In genomic region chr16:18073259-18073962, GRCm38 (mm10) we compare ENCODE assay signal across 11 mouse cellular contexts. TPM values are rescaled to one million over a fixed set of nuclear protein-coding genes. Genes with fewer than 3 reads are reported as not detected.
DNase-seq lines count a peak whose midpoint lies in the region; ATAC-seq and TF ChIP-seq lines count a peak whose summit lies in the region.
"Had no signal": no experiment of that assay in that cellular context is flagged by ENCODE, and none has a peak within 500 bp of the region (broad histone marks: within the 10 kb centered on the region; RNA-seq: fewer than 3 reads in every experiment).

No protein-coding gene starts in this region.

- H3K27ac ChIP-seq in intestine, postnatal 0 days (ENCODE audit: low read depth, low read length), result peak overlapping the region; percentile 82; the same call in 1 of the 2 replicates
- H3K27ac ChIP-seq in forebrain, embryonic 12.5 days, result no peak overlapping the region
- H3K27ac ChIP-seq: heart, embryonic 13.5 days; macrophage had no signal

- peak overlapping the region; percentile 34 for H3K4me3 ChIP-seq in megakaryocyte, embryonic 14.5 days (replicated peaks)
- no peak overlapping the region for H3K4me3 ChIP-seq in intestine, postnatal 0 days (ENCODE audit: low read depth, low read length)
- no peak overlapping the region for H3K4me3 ChIP-seq in forebrain, embryonic 12.5 days (replicated peaks)
- H3K4me3 ChIP-seq: heart, embryonic 13.5 days had no signal

- peaks cover 96% of the 10 kb centered on the region for H3K36me3 ChIP-seq in megakaryocyte, embryonic 14.5 days (replicated peaks; ENCODE audit: low read length)
- H3K36me3 ChIP-seq in intestine, postnatal 0 days (ENCODE audit: control insufficient read depth, insufficient read depth), result peaks cover 36% of the 10 kb centered on the region
- peaks cover 56% of the 10 kb centered on the region for H3K36me3 ChIP-seq in forebrain, embryonic 12.5 days (replicated peaks)

- no peaks in the 10 kb centered on the region for H3K9me3 ChIP-seq in megakaryocyte, embryonic 14.5 days
- H3K9me3 ChIP-seq in intestine, postnatal 0 days (ENCODE audit: control insufficient read depth), result no peaks in the 10 kb centered on the region
- no peaks in the 10 kb centered on the region for H3K9me3 ChIP-seq in forebrain, embryonic 12.5 days
- H3K9me3 ChIP-seq: heart, embryonic 13.5 days had no signal

- TF ChIP-seq CTCF in intestine, postnatal 0 days (IDR thresholded peaks at IDR 0.05; ENCODE audit: low read depth), result no peak

- no peak for ATAC-seq in cerebellum, adult (ENCODE audit: insufficient number of reproducible peaks, low FRiP score, low TSS enrichment)
- no peak for ATAC-seq in megakaryocyte, adult 5-6 weeks (ENCODE audit: poor library complexity, severe bottlenecking)
- peak; percentile 50 for ATAC-seq in intestine, postnatal 0 days
- no peak for ATAC-seq in forebrain, embryonic 12.5 days (ENCODE audit: low FRiP score)

- H3K4me2 ChIP-seq in intestine, postnatal 0 days (replicated peaks; ENCODE audit: low read depth), result no peak overlapping the region
- no peak overlapping the region for H3K4me2 ChIP-seq in forebrain, embryonic 12.5 days
- H3K4me2 ChIP-seq: heart, embryonic 13.5 days had no signal

- H3K27me3 ChIP-seq in megakaryocyte, embryonic 14.5 days (replicated peaks), result no peaks in the 10 kb centered on the region
- H3K27me3 ChIP-seq in intestine, postnatal 0 days (replicated peaks; ENCODE audit: control insufficient read depth, insufficient read depth, low read length), result no peaks in the 10 kb centered on the region
- H3K27me3 ChIP-seq in forebrain, embryonic 12.5 days, result no peaks in the 10 kb centered on the region
- H3K27me3 ChIP-seq: heart, embryonic 13.5 days had no signal

- WGBS in intestine, postnatal 0 days, result 66% methylated on average over 9 of the region's 9 CpGs
- 89% methylated on average over 9 of the region's 9 CpGs for WGBS in forebrain, embryonic 12.5 days

- no peak overlapping the region for H3K9ac ChIP-seq in intestine, postnatal 0 days (ENCODE audit: low read depth, low read length)
- H3K9ac ChIP-seq in forebrain, embryonic 12.5 days, result no peak overlapping the region
- H3K9ac ChIP-seq: heart, embryonic 13.5 days had no signal

- peaks cover 49% of the 10 kb centered on the region for H3K4me1 ChIP-seq in megakaryocyte, embryonic 14.5 days
- peaks cover 19% of the 10 kb centered on the region; the same call in 1 of the 2 replicates for H3K4me1 ChIP-seq in intestine, postnatal 0 days (replicated peaks; ENCODE audit: control insufficient read depth, insufficient read depth, low read length)
- H3K4me1 ChIP-seq in forebrain, embryonic 12.5 days, result peaks cover 7% of the 10 kb centered on the region

- peak; percentile 9 for DNase-seq in cerebellum, adult 11-12 months
- peak; percentile 89 for DNase-seq in thymus, postnatal 14 days
- DNase-seq in yolk sac, embryonic 10.5 days (ENCODE audit: low spot score), result no peak
- DNase-seq: right cerebral cortex, postnatal 4 days had no signal

RNA-seq across cellular contexts. Expression of gene Prodh, which starts 16.6 kb away (rescaled TPM):
- polyA plus RNA-seq in megakaryocyte, embryonic 14.5 days (2012; ENCODE audit: insufficient read depth, low replicate concordance), result 45.8 and 90.5 TPM in 2 replicates
- total RNA-seq in megakaryocyte, adult 5-6 weeks (2015), result 1.3 and 2.2 TPM in 2 replicates
- total RNA-seq in megakaryocyte, adult 5-6 weeks (2017), result 5.7 and 9.8 TPM in 2 replicates
- 23.2 and 40.9 TPM in 2 replicates for polyA plus RNA-seq in intestine, postnatal 0 days (2015; fragmentation: Nextera tagmentation; extraction: Ambion mirVana)
- polyA plus RNA-seq in forebrain, embryonic 12.5 days (2016; fragmentation: Nextera tagmentation; extraction: Ambion mirVana), result 5.9 and 7.7 TPM in 2 replicates

RNA-seq across cellular contexts. Expression of gene Dgcr6, which starts 20.8 kb away (rescaled TPM):
- polyA plus RNA-seq in megakaryocyte, embryonic 14.5 days (2012; ENCODE audit: insufficient read depth, low replicate concordance), result 17.8 and 20.5 TPM in 2 replicates
- total RNA-seq in megakaryocyte, adult 5-6 weeks (2015), result 9.8 and 11.4 TPM in 2 replicates
- total RNA-seq in megakaryocyte, adult 5-6 weeks (2017), result 3.4 and 7.9 TPM in 2 replicates
- polyA plus RNA-seq in intestine, postnatal 0 days (2015; fragmentation: Nextera tagmentation; extraction: Ambion mirVana), result 98.4 and 106 TPM in 2 replicates
- polyA plus RNA-seq in forebrain, embryonic 12.5 days (2016; fragmentation: Nextera tagmentation; extraction: Ambion mirVana), result 149 and 150 TPM in 2 replicates

RNA-seq across cellular contexts. Expression of gene Rtn4r, which starts 54.0 kb away (rescaled TPM):
- polyA plus RNA-seq in megakaryocyte, embryonic 14.5 days (2012; ENCODE audit: insufficient read depth, low replicate concordance), result 56.5 and 164 TPM in 2 replicates
- total RNA-seq in megakaryocyte, adult 5-6 weeks (2015), result 0.36 and 0.85 TPM in 2 replicates
- 0.26 TPM in 1 of 2 replicates, not detected in the other for total RNA-seq in megakaryocyte, adult 5-6 weeks (2017)
- polyA plus RNA-seq in intestine, postnatal 0 days (2015; fragmentation: Nextera tagmentation; extraction: Ambion mirVana), result 1.6 and 1.9 TPM in 2 replicates
- polyA plus RNA-seq in forebrain, embryonic 12.5 days (2016; fragmentation: Nextera tagmentation; extraction: Ambion mirVana), result 5.4 and 6.2 TPM in 2 replicates
- polyA plus RNA-seq: macrophage had no signal
